Mouse (Mus musculus) cortical plate, adult 2 months (tissue): ENCODE measurements around the gene Mtnr1b.

Experiments
- CTCF ChIP-seq: fragments of 200-500 bp; IDR thresholded peaks from 2 replicates; pipeline ENCODE4 v1.5.1; 2011; ENCODE audit warnings: mild to moderate bottlenecking, control low read depth, low read length; ENCODE audit not compliant: insufficient read depth; ENCODE audit errors: extremely low read depth
- POLR2A ChIP-seq: fragments of 200-500 bp; IDR thresholded peaks from 2 replicates; pipeline ENCODE4 v1.6.1; 2011; ENCODE audit warnings: mild to moderate bottlenecking, low read length, control low read depth; ENCODE audit not compliant: insufficient read depth; ENCODE audit errors: extremely low read depth

- TF ChIP-seq POLR2A, result no peak
- no peak for TF ChIP-seq CTCF
These were observed 23.8 kb upstream of the Mtnr1b start for GRCm38 (mm10) chr9:15898112-15898511.
